Mouse (Mus musculus): ENCODE data around the gene Ccdc84.
"Not testable (repeated sequence)": the region's sequence is repeated elsewhere in the genome, so short reads cannot be mapped to it uniquely, and the experiment has no call there.

Ccdc84 gene

GRCm38 (mm10) chr9:44361931-44362330, 56.4 kb downstream of the Ccdc84 start:
- not testable (repeated sequence) for DNase-seq (ENCODE audit: low spot score in 2 of 2)

GRCm38 (mm10) chr9:44361190-44361917, 57.0 kb downstream of the Ccdc84 start, which contains the start of gene Vps11:
Gene Vps11 (minus strand): TSS chr9:44361670.
- peak; percentile 87 to 92 for DNase-seq (ENCODE audit: low spot score in 2 of 2)

Data from frontal cortex, postnatal 14 days (tissue).